Mouse (Mus musculus) cerebellum, postnatal 36 days (tissue): ENCODE measurements around the gene Olfr63.
"Not testable (repeated sequence)": the region's sequence is repeated elsewhere in the genome, so short reads cannot be mapped to it uniquely, and the experiment has no call there.

Source experiments
- DNase-seq, 2 experiments: peaks; one replicate each; pipeline ENCODE4 v3.0.0; 2021 to 2022; ENCODE audit warnings: mixed read lengths in 2 of 2

Olfr63 gene

DNA sequence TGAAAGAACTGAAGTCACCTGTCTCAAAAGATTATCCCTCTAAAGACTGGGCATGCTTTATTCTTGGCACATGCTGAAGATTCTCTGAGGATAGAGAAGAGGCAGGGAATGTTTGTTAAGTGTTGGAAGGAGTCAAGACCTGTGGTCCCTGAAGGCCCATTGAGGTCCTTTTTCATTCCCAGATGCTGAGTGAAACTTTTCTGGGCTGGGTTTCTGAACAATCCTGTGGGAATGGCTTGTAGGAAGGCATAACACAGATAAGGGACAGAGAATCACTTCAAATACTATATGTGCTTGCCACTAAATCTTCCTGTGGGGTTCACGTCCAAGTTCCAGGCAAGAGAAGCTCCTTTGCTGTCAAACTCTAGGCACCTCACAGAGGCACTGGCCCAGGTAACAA lies at the start of gene Olfr63:
Gene Olfr63, plus strand, starts transcription at position 301 of the 400 bp plus-strand sequence.
- DNase-seq = no peak

- no peak for DNase-seq
These were observed 42.9 kb upstream of the Olfr63 start, which contains the start of gene Olfr1564 for GRCm38 (mm10) chr17:33221590-33221989. TSS of gene Olfr1564 (minus strand) at chr17:33221690.

DNA sequence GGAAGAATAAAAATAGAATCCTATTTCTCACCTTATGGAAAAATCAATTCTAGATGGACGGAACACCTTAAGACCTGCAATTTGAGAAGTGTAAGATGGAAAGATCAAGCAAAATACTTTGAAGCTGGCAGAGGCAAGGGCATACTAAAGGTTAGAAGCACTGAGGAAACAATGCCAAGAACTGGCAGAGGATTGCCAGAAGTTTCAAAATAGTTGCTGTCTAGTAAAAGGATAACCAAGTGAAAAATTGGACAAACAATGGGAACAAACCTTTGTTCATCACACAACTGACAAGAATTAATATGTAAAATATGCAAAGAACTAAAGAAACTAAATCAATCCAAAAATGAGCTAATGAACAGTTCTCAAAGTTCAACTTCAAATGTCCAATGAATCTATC lies 27.8 kb upstream of the Olfr63 start:
- not testable (repeated sequence) for DNase-seq

DNA sequence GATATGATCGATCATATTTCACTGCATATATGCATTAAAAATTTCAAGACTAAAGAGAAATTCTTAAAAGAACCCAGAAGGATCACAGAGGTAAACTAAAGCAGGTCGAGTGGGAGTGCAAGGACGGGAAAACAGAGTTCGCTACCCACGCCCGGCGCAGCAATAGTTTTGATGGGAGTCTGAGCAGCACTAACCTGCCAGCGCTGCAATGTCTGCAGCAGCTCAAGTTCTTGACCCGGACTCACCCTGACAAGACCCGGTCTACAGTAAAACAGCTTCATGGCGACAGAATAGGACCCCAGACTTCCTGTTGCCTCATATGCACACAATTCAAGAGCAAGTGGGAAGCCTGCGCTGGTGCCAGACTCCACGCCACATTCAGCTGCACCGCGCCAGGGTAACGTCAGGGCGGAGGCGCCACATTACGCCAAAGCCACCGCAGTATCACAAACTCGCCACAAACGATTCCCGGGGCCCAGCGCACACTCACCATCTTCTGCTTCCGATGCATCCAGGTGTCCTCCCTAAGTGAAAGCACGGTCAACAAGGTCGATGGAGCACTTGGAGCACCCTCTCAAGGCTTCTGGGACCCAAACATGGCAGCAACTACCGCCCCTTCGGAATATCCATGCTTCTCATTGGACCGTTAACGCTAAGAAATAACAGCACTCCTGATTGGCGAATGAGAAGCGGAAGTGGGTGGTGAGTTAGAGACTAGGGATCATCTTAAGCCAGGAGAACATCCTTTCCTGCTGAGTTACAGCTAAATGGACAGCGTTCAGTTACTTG lies 9.8 kb upstream of the Olfr63 start, which contains the start of gene Zfp955a:
Gene Zfp955a, minus strand, starts transcription at position 616 of the 789 bp plus-strand sequence.
- not testable (repeated sequence) for DNase-seq

- DNase-seq = not testable (repeated sequence)
These were observed 9.2 kb upstream of the Olfr63 start for GRCm38 (mm10) chr17:33255319-33255657.

DNA sequence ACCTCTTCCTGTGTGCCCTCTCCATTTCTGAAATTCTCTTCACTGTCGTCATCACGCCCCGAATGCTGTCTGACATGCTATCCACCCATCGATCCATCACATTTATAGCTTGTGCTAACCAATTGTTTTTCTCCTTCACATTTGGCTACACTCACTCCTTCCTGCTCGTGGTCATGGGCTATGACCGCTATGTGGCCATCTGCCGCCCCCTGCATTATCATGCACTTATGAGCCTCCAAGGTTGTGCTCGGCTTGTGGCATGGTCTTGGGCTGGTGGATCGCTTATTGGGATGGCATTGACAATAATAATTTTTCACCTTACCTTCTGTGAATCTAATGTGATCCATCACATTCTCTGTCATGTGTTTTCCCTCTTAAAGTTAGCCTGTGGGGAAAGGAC lies 4.4 kb downstream of the Olfr63 start:
- DNase-seq = no peak

GRCm38 (mm10) chr17:33289039-33289875 lies 24.8 kb downstream of the Olfr63 start, which contains the start of gene Zfp955b:
TSS of gene Zfp955b (plus strand) at chr17:33289544.
- DNase-seq = not testable (repeated sequence)

DNA sequence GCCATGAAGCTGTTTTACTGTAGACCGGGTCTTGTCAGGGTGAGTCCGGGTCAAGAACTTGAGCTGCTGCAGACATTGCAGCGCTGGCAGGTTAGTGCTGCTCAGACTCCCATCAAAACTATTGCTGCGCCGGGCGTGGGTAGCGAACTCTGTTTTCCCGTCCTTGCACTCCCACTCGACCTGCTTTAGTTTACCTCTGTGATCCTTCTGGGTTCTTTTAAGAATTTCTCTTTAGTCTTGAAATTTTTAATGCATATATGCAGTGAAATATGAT lies 25.3 kb downstream of the Olfr63 start:
- not testable (repeated sequence) for DNase-seq
